Mouse (Mus musculus): Measurements from ENCODE around the gene Mindy2. TPM values are rescaled to one million over a fixed set of nuclear protein-coding genes. Genes with fewer than 3 reads are reported as not detected.
A peak's percentile ranks its signal among the peaks of the same experiment; 100 is the strongest.
"Not testable (repeated sequence)": the region's sequence is repeated elsewhere in the genome, so short reads cannot be mapped to it uniquely, and the experiment has no call there.

Gene Mindy2
- polyA plus RNA-seq, 1 experiment from 2014 or later: 10.2 TPM

DNA sequence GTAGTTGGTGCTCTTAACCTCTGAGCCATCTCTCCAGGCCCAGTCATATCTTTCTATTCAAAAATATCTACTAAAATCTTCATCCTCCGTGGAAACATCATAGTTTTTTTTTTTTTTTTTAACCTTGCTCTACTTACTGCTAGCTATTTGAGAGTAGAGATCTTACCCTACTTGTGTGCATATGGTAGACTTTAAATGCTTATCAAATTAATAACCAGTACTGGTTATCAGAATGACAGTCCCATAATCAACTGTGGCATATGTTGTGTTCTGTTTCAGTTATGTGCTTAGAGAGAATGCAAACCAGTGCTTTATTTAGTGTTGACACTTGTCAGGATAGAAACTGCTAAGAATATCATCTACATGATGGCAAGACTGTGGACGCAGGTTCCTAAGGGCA, 78.9 kb downstream of the Mindy2 start:
- H3K4me2 ChIP-seq (ENCODE audit: low read depth, low read length): no peak overlapping the region
- no peaks in the 10 kb centered on the region for H3K27me3 ChIP-seq (ENCODE audit: control insufficient read depth, insufficient read depth, low read length)
- no peaks in the 10 kb centered on the region for H3K9me3 ChIP-seq (replicated peaks; ENCODE audit: control insufficient read depth, low read length)
- H3K4me1 ChIP-seq (ENCODE audit: control insufficient read depth, insufficient read depth, low read length): no peaks in the 10 kb centered on the region
- 86% methylated on average over 2 of the region's 2 CpGs for WGBS
- no peak overlapping the region for H3K4me3 ChIP-seq (ENCODE audit: low read length)
- no peak for ATAC-seq (replicated peaks; ENCODE audit: extremely low read depth, insufficient read depth, low FRiP score)
- no peak overlapping the region for H3K9ac ChIP-seq (ENCODE audit: low read length)
- no peak overlapping the region for H3K27ac ChIP-seq (ENCODE audit: low read length)
- H3K36me3 ChIP-seq (ENCODE audit: control insufficient read depth, insufficient read depth): peaks cover 53% of the 10 kb centered on the region

DNA sequence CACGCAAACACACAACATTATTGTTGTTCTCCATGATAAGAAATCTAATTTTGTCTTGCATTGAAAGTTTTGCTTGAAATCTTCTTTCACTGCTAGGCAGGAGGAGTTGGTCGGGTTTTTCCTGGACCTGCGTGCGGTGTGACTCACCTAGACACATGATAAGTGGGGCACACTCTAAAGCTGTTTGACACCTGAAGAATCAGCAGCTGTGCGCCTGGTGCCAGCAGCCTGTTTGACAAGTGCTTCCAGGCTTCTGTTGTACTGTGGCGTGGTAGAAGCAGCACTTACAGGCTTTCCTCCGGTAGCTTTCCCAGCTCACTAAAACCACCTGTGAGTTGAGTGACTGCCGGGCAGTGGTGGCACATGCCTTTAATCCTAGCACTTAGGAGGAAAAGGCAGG, 86.6 kb downstream of the Mindy2 start:
- Histone ChIP-seq H3K9ac (ENCODE audit: low read length) (0 out of 2 replicates have a peak overlapping the region, but pooled peaks have one; percentile 33), H3K4me3 (ENCODE audit: low read length) (no peak overlapping the region), H3K36me3 (ENCODE audit: control insufficient read depth, insufficient read depth) (peaks cover 19% of the 10 kb centered on the region), H3K27me3 (ENCODE audit: control insufficient read depth, insufficient read depth, low read length) (no peaks in the 10 kb centered on the region), H3K4me2 (ENCODE audit: low read depth, low read length) (no peak overlapping the region), H3K9me3 (replicated peaks; ENCODE audit: control insufficient read depth, low read length) (no peaks in the 10 kb centered on the region), H3K4me1 (ENCODE audit: control insufficient read depth, insufficient read depth, low read length) (peaks cover 14% of the 10 kb centered on the region), H3K27ac (ENCODE audit: low read length) (no peak overlapping the region)
- ATAC-seq (replicated peaks; ENCODE audit: extremely low read depth, insufficient read depth, low FRiP score): no peak
- 51% methylated on average over 8 of the region's 8 CpGs for WGBS

DNA sequence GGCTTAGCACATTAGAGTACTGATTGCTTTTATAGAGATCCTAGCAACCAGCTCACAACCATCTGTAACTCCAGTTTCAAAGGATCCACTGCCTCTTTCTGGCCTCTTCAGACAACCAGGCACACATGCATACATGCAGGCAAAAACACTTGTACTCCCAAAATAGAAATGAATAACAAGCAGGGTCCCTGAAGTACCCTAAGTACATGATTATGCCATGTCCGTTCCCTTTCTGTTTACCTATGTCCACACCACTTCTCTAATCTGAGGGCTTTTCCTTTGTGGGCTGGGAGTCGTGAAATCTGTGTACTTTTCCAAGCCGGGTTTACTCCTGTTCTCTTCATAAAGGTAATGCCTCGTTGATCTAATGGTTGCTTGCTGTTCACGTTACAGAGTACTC, 89.3 kb downstream of the Mindy2 start:
- Histone ChIP-seq H3K27ac (ENCODE audit: low read length) (peak overlapping the region; percentile 82), H3K4me3 (ENCODE audit: low read length) (no peak overlapping the region), H3K9me3 (replicated peaks; ENCODE audit: control insufficient read depth, low read length) (no peaks in the 10 kb centered on the region), H3K9ac (ENCODE audit: low read length) (no peak overlapping the region; the same call in 1 of the 2 replicates), H3K36me3 (ENCODE audit: control insufficient read depth, insufficient read depth) (peaks cover 2% of the 10 kb centered on the region; the same call in 1 of the 2 replicates), H3K27me3 (ENCODE audit: control insufficient read depth, insufficient read depth, low read length) (no peaks in the 10 kb centered on the region), H3K4me1 (ENCODE audit: control insufficient read depth, insufficient read depth, low read length) (peaks cover 18% of the 10 kb centered on the region), H3K4me2 (ENCODE audit: low read depth, low read length) (peak overlapping the region; percentile 42)
- ATAC-seq (replicated peaks; ENCODE audit: extremely low read depth, insufficient read depth, low FRiP score): peak; percentile 32; the same call in 1 of the 2 replicates
- 39% methylated on average over 5 of the region's 5 CpGs for WGBS

DNA sequence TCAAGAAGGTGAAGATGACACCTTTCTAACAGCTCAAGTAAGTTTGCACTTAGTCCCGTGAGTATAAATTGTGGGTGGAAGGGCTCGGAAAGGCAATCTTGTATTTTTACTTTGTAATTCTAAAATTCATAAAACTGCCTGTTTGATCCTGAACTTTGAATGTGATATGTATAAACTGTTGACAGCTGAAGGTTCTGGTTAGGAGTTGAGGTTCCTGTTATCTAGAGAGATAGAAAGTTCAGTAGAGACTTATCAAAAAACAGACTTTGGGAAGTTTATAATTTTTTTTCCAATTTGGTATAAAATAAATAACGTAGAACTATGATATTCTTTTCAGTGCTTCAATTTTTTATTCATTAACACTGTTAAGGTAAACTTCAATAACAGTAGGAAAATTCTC, 94.1 kb downstream of the Mindy2 start:
- 90% methylated on average over 3 of the region's 3 CpGs for WGBS
- Histone ChIP-seq H3K36me3 (ENCODE audit: control insufficient read depth, insufficient read depth) (peaks cover 2% of the 10 kb centered on the region; the same call in 1 of the 2 replicates), H3K4me2 (ENCODE audit: low read depth, low read length) (no peak overlapping the region), H3K4me3 (ENCODE audit: low read length) (no peak overlapping the region), H3K9ac (ENCODE audit: low read length) (no peak overlapping the region), H3K27ac (ENCODE audit: low read length) (no peak overlapping the region), H3K4me1 (ENCODE audit: control insufficient read depth, insufficient read depth, low read length) (peaks cover 8% of the 10 kb centered on the region), H3K27me3 (ENCODE audit: control insufficient read depth, insufficient read depth, low read length) (no peaks in the 10 kb centered on the region), H3K9me3 (replicated peaks; ENCODE audit: control insufficient read depth, low read length) (no peaks in the 10 kb centered on the region)
- ATAC-seq (replicated peaks; ENCODE audit: extremely low read depth, insufficient read depth, low FRiP score): no peak

DNA sequence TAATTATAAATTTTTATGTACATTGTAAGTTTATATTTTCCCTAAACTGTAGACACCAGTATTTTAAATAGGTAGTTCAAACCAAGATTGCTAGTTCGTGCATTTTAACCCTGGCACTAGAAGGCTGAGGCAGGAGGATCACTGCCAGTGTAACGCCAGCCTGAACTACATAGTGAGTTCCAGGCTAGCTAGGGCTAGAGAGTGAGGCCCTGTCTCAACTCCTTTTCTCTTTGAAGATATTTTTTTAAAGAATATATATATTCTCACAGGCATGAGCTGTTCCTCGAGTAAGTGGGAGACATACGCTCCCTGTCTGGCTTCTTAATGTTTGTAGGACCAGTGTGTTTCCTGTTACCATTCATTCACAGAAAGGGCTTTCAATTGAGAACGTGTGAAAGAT, 100.2 kb downstream of the Mindy2 start:
- Histone ChIP-seq H3K27ac (ENCODE audit: low read length) (no peak overlapping the region), H3K36me3 (ENCODE audit: control insufficient read depth, insufficient read depth) (peaks cover 15% of the 10 kb centered on the region), H3K4me1 (ENCODE audit: control insufficient read depth, insufficient read depth, low read length) (no peaks in the 10 kb centered on the region), H3K4me2 (ENCODE audit: low read depth, low read length) (no peak overlapping the region), H3K9me3 (replicated peaks; ENCODE audit: control insufficient read depth, low read length) (peaks cover 12% of the 10 kb centered on the region), H3K9ac (ENCODE audit: low read length) (no peak overlapping the region), H3K27me3 (ENCODE audit: control insufficient read depth, insufficient read depth, low read length) (no peaks in the 10 kb centered on the region), H3K4me3 (ENCODE audit: low read length) (no peak overlapping the region)
- WGBS: 94% methylated on average over 5 of the region's 5 CpGs
- ATAC-seq (replicated peaks; ENCODE audit: extremely low read depth, insufficient read depth, low FRiP score): no peak

DNA sequence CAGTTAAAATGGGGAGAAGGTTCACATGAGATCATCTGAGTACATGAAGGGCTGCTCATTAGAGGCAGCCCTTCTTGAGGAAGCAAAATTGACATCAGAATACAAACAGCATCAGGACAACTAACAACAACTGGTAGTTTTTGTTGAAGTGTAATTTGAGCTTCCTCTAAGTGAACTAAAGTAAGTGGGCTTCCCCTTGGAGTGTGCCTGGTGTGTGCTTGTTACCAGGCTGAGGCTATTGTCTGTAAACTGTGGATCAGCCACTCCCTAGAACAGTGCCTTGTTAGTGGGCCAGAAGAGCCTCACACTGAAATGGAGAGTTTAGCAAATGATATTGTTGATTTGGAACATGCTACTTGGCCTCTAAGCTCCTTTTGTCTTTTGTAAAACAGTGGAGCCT, 101.5 kb downstream of the Mindy2 start:
- H3K4me3 ChIP-seq (ENCODE audit: low read length): no peak overlapping the region
- no peak overlapping the region for H3K4me2 ChIP-seq (ENCODE audit: low read depth, low read length)
- no peak overlapping the region for H3K27ac ChIP-seq (ENCODE audit: low read length)
- no peak overlapping the region for H3K9ac ChIP-seq (ENCODE audit: low read length)
- H3K9me3 ChIP-seq (replicated peaks; ENCODE audit: control insufficient read depth, low read length): peaks cover 12% of the 10 kb centered on the region
- H3K27me3 ChIP-seq (ENCODE audit: control insufficient read depth, insufficient read depth, low read length): no peaks in the 10 kb centered on the region
- ATAC-seq (replicated peaks; ENCODE audit: extremely low read depth, insufficient read depth, low FRiP score): no peak
- peaks cover 15% of the 10 kb centered on the region for H3K36me3 ChIP-seq (ENCODE audit: control insufficient read depth, insufficient read depth)
- H3K4me1 ChIP-seq (ENCODE audit: control insufficient read depth, insufficient read depth, low read length): no peaks in the 10 kb centered on the region

DNA sequence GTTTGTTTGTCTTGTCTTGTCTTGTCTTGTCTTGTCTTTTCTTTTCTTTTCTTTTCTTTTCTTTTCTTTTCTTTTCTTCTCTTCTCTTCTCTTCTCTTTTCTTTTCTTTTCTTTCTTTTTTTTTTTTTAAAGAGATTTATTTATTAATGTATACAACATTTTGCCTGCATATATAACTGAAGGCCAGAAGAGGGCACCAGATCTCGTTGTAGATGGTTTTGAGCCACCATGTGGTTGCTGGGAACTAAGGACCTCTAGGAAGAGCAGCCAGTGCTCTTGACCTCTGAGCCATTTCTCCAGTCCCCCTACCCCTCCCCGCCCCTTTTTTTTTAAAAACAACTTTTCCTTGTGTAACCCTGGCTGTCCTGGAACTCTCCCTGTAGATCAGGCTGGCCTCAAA, 104.7 kb downstream of the Mindy2 start:
- Histone ChIP-seq H3K36me3 (ENCODE audit: control insufficient read depth, insufficient read depth) (peaks cover 13% of the 10 kb centered on the region), H3K9me3 (replicated peaks; ENCODE audit: control insufficient read depth, low read length) (peaks cover 12% of the 10 kb centered on the region)
- 100% methylated on average over 2 of the region's 2 CpGs for WGBS
- H3K4me1 ChIP-seq (ENCODE audit: control insufficient read depth, insufficient read depth, low read length); H3K27me3 ChIP-seq (ENCODE audit: control insufficient read depth, insufficient read depth, low read length); H3K4me2 ChIP-seq (ENCODE audit: low read depth, low read length); ATAC-seq (replicated peaks; ENCODE audit: extremely low read depth, insufficient read depth, low FRiP score); H3K27ac ChIP-seq (ENCODE audit: low read length); H3K4me3 ChIP-seq (ENCODE audit: low read length); H3K9ac ChIP-seq (ENCODE audit: low read length): not testable (repeated sequence)

DNA sequence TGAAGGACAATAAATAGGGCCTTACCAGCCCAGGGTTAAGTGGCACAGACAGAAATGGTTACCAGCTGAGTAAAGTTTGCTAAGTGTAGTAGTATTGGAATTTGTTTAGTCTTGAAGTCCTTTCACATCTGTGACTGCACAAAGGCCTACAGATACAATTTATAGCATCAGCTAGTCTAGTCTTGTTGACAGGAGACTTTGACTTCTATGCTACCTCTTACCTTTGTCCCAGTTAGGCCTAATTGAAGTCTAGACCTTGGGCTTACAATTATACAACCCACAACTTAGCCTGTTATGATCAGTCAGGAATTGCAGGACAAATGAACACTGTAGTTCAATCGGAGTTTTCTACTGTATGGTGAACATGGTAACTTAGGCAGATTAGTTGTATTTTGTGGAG, 105.5 kb downstream of the Mindy2 start:
- Histone ChIP-seq H3K9ac (ENCODE audit: low read length) (no peak overlapping the region), H3K9me3 (replicated peaks; ENCODE audit: control insufficient read depth, low read length) (peaks cover 12% of the 10 kb centered on the region), H3K4me3 (ENCODE audit: low read length) (no peak overlapping the region), H3K27ac (ENCODE audit: low read length) (no peak overlapping the region), H3K36me3 (ENCODE audit: control insufficient read depth, insufficient read depth) (peaks cover 13% of the 10 kb centered on the region), H3K27me3 (ENCODE audit: control insufficient read depth, insufficient read depth, low read length) (no peaks in the 10 kb centered on the region), H3K4me1 (ENCODE audit: control insufficient read depth, insufficient read depth, low read length) (peaks cover 3% of the 10 kb centered on the region; the same call in 1 of the 2 replicates), H3K4me2 (ENCODE audit: low read depth, low read length) (no peak overlapping the region)
- no peak for ATAC-seq (replicated peaks; ENCODE audit: extremely low read depth, insufficient read depth, low FRiP score)
- WGBS: 93% methylated on average over 1 of the region's 1 CpGs
